Mouse (Mus musculus) heart, embryonic 10.5 days (tissue): ENCODE data around the gene Rtkn. TPM values are rescaled to one million over a fixed set of nuclear protein-coding genes. Genes with fewer than 3 reads are reported as not detected.
A peak's percentile ranks its signal among the peaks of the same experiment; 100 is the strongest.

Experiments used
- DNase-seq: peaks from one replicate; pipeline ENCODE4 v3.0.0-alpha.2; 2017; ENCODE audit warnings: low spot score
- H3K27ac ChIP-seq: fragments of 300-500 bp; sonication (generic); 2 replicates; pipeline ENCODE4 v1.5.1; 2016; ENCODE audit warnings: mild to moderate bottlenecking
- H3K27me3 ChIP-seq: fragments of 300-500 bp; sonication (generic); 2 replicates; pipeline ENCODE4 v1.6.1; 2016; ENCODE audit warnings: mild to moderate bottlenecking; ENCODE audit not compliant: poor library complexity, insufficient read depth, severe bottlenecking
- H3K36me3 ChIP-seq: fragments of 300-500 bp; sonication (generic); 2 replicates; pipeline ENCODE4 v1.6.1; 2016; ENCODE audit warnings: mild to moderate bottlenecking, moderate library complexity
- H3K4me1 ChIP-seq: fragments of 300-500 bp; sonication (generic); 2 replicates; pipeline ENCODE4 v1.6.1; 2016; ENCODE audit warnings: mild to moderate bottlenecking
- H3K4me3 ChIP-seq: fragments of 300-500 bp; sonication (generic); 2 replicates; pipeline ENCODE4 v1.5.1; 2016; ENCODE audit warnings: mild to moderate bottlenecking, moderate library complexity
- H3K9me3 ChIP-seq: fragments of 300-500 bp; sonication (generic); 2 replicates; pipeline ENCODE4 v1.6.1; 2016; ENCODE audit warnings: mild to moderate bottlenecking, moderate library complexity
- WGBS: fragments of 180-500 bp; shearing (Covaris S2); methylation state at CpG from one replicate; pipeline ENCODE4 v1.1.7; 2016; 5-methylcytosine and 5-hydroxymethylcytosine counted together
- polyA plus RNA-seq: library from polyadenylated mRNA; unstranded; fragments of >200 nt; fragmentation: Nextera tagmentation; extraction: Ambion mirVana; gene quantifications from 2 replicates; pipeline ENCODE4 v1.2.1, GENCODE M21; 2016

Rtkn gene
- polyA plus RNA-seq, 1 experiment from 2014 or later = 24.4 TPM

- DNase-seq = no peak
- H3K27ac ChIP-seq = no peak overlapping the region
- H3K4me1 ChIP-seq = peaks cover 26% of the 10 kb centered on the region
- H3K36me3 ChIP-seq = peaks cover 8% of the 10 kb centered on the region
- H3K4me3 ChIP-seq = no peak overlapping the region
- no peaks in the 10 kb centered on the region for H3K27me3 ChIP-seq
- no peaks in the 10 kb centered on the region for H3K9me3 ChIP-seq
- WGBS = 66% methylated on average over 9 of the region's 9 CpGs
Measured at GRCm38 (mm10) chr6:83172240-83172920, 37.1 kb downstream of the Rtkn start.

GRCm38 (mm10) chr6:83175996-83176395, 40.7 kb downstream of the Rtkn start:
- DNase-seq = no peak
- no peaks in the 10 kb centered on the region for H3K9me3 ChIP-seq
- peaks cover 9% of the 10 kb centered on the region for H3K36me3 ChIP-seq
- WGBS = 90% methylated on average over 8 of the region's 8 CpGs
- H3K27ac ChIP-seq = no peak overlapping the region
- H3K4me3 ChIP-seq = no peak overlapping the region
- H3K27me3 ChIP-seq = no peaks in the 10 kb centered on the region
- H3K4me1 ChIP-seq = peaks cover 37% of the 10 kb centered on the region

GRCm38 (mm10) chr6:83179390-83180117, 44.3 kb downstream of the Rtkn start:
- no peak for DNase-seq
- 18% methylated on average over 12 of the region's 12 CpGs for WGBS
- no peaks in the 10 kb centered on the region for H3K9me3 ChIP-seq
- peak overlapping the region; percentile 47; the same call in 1 of the 2 replicates for H3K27ac ChIP-seq
- H3K36me3 ChIP-seq = peaks cover 32% of the 10 kb centered on the region
- peaks cover 19% of the 10 kb centered on the region for H3K4me1 ChIP-seq
- no peaks in the 10 kb centered on the region for H3K27me3 ChIP-seq
- H3K4me3 ChIP-seq = peak overlapping the region; percentile 51

- no peak overlapping the region for H3K4me3 ChIP-seq
- no peak overlapping the region for H3K27ac ChIP-seq
- H3K9me3 ChIP-seq = no peaks in the 10 kb centered on the region
- DNase-seq = no peak
- WGBS = 80% methylated on average over 6 of the region's 6 CpGs
- H3K36me3 ChIP-seq = peaks cover 39% of the 10 kb centered on the region
- peaks cover 24% of the 10 kb centered on the region for H3K4me1 ChIP-seq
- no peaks in the 10 kb centered on the region for H3K27me3 ChIP-seq
Measured at GRCm38 (mm10) chr6:83180605-83181004, 45.3 kb downstream of the Rtkn start.

GRCm38 (mm10) chr6:83184858-83185435, 49.7 kb downstream of the Rtkn start:
- H3K9me3 ChIP-seq = no peaks in the 10 kb centered on the region
- H3K27ac ChIP-seq = no peak overlapping the region
- no peak for DNase-seq
- H3K27me3 ChIP-seq = no peaks in the 10 kb centered on the region
- 91% methylated on average over 3 of the region's 3 CpGs for WGBS
- no peak overlapping the region for H3K4me3 ChIP-seq
- H3K4me1 ChIP-seq = peaks cover 30% of the 10 kb centered on the region
- peaks cover 49% of the 10 kb centered on the region for H3K36me3 ChIP-seq

GRCm38 (mm10) chr6:83185895-83186861, 50.9 kb downstream of the Rtkn start:
- peak overlapping the region; percentile 42 for H3K4me3 ChIP-seq
- WGBS = 11% methylated on average over 25 of the region's 25 CpGs

GRCm38 (mm10) chr6:83186946-83187345, 51.7 kb downstream of the Rtkn start:
- 78% methylated on average over 2 of the region's 2 CpGs for WGBS

More at GRCm38 (mm10) chr6:83185895-83186861, 50.9 kb downstream of the Rtkn start:
- DNase-seq = no peak
- H3K36me3 ChIP-seq = peaks cover 61% of the 10 kb centered on the region
- H3K4me1 ChIP-seq = peaks cover 25% of the 10 kb centered on the region
- no peaks in the 10 kb centered on the region for H3K9me3 ChIP-seq
- peak overlapping the region; percentile 19; the same call in 1 of the 2 replicates for H3K27ac ChIP-seq
- no peaks in the 10 kb centered on the region for H3K27me3 ChIP-seq

GRCm38 (mm10) chr6:83193571-83193970, 58.3 kb downstream of the Rtkn start:
- 87% methylated on average over 7 of the region's 7 CpGs for WGBS
- H3K9me3 ChIP-seq = no peaks in the 10 kb centered on the region
- DNase-seq = no peak
- peaks cover 21% of the 10 kb centered on the region for H3K4me1 ChIP-seq
- no peak overlapping the region for H3K27ac ChIP-seq
- peaks cover 99% of the 10 kb centered on the region for H3K36me3 ChIP-seq
- no peaks in the 10 kb centered on the region for H3K27me3 ChIP-seq
- no peak overlapping the region for H3K4me3 ChIP-seq

More at GRCm38 (mm10) chr6:83186946-83187345, 51.7 kb downstream of the Rtkn start:
- Histone ChIP-seq H3K9me3 (no peaks in the 10 kb centered on the region), H3K27me3 (no peaks in the 10 kb centered on the region), H3K36me3 (peaks cover 69% of the 10 kb centered on the region), H3K4me1 (peaks cover 25% of the 10 kb centered on the region), H3K27ac (0 out of 2 replicates have a peak overlapping the region, but pooled peaks have one; percentile 37), H3K4me3 (no peak overlapping the region)
- no peak for DNase-seq

GRCm38 (mm10) chr6:83197345-83198004, 62.2 kb downstream of the Rtkn start:
- H3K36me3 ChIP-seq = peaks cover 91% of the 10 kb centered on the region
- H3K27me3 ChIP-seq = no peaks in the 10 kb centered on the region
- peak overlapping the region; percentile 63 for H3K27ac ChIP-seq
- H3K4me1 ChIP-seq = peaks cover 21% of the 10 kb centered on the region
- H3K9me3 ChIP-seq = no peaks in the 10 kb centered on the region
- no peak for DNase-seq
- no peak overlapping the region for H3K4me3 ChIP-seq
- whole genome bisulfite sequencing = 39% methylated on average over 15 of the region's 15 CpGs
